Mouse (Mus musculus) myocyte (in vitro differentiated cells): Measurements from ENCODE around the gene Srgn.

ENCODE experiments used
- MAX ChIP-seq: IDR thresholded peaks from one replicate; pipeline ENCODE4 v1.6.1; 2011; ENCODE audit warnings: low read depth, mild to moderate bottlenecking, control low read depth
- MYOD1 ChIP-seq, 3 experiments: IDR thresholded peaks; one replicate each; pipeline ENCODE4 v1.6.1; 2011; ENCODE audit warnings: control low read depth in 2 of 3, low read depth in 2 of 3, mild to moderate bottlenecking in 2 of 3, moderate library complexity in 1 of 3; ENCODE audit not compliant: insufficient read length in 2 of 3, control insufficient read depth in 1 of 3
- POLR2A ChIP-seq: IDR thresholded peaks from one replicate; pipeline ENCODE4 v1.6.1; 2011; ENCODE audit warnings: low read depth, mild to moderate bottlenecking, control low read depth, moderate library complexity; ENCODE audit not compliant: insufficient read length
- REST ChIP-seq: IDR thresholded peaks from one replicate; pipeline ENCODE4 v1.6.1; 2011; ENCODE audit warnings: mild to moderate bottlenecking, control low read depth, moderate library complexity; ENCODE audit not compliant: insufficient read depth, insufficient read length

DNA sequence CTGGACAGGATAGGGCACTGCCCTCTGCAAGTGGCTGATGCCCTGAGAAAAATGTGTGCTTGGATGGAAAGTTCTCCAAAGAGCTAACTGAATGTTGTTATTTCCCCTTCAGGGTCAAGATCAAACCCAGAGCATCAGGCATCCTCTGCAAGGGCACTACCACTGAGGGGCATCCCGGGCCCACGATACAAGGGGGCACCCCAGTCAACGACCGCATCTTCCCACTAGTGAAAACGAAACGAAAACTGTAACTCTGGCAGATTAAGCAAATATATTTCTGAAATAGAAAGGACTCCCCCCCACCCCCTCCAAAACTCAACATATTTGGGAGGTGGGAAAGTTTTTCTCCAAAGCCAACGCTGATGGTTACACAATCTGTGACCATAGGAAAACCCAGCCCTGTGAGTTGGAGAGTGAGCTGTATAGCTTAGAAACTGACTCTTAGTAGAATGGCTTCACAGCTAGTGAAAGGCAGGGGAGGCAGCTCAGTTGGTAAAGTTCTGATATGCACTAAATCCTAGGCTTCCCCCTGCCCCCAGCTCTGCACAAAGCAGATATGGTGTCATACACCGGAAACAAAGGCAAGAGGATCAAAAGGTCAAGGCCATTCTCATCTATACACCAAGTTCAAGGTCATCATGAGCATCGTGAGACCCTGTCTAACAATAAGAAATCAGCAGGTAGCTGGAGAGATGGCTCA is 26.2 kb downstream of the Srgn start:
- TF ChIP-seq POLR2A = no peak
- no peak for TF ChIP-seq MAX
- no peak for TF ChIP-seq REST
- TF ChIP-seq MYOD1 (IDR thresholded peaks at IDR 0.05; ENCODE audit: control insufficient read depth in 1 of 3, insufficient read length in 2 of 3, low read depth in 2 of 3) = no peak
